ENCODE assay signal across 8 mouse cellular contexts in genomic region chr19:53329221-53329991, GRCm38 (mm10). TPM values are rescaled to one million over a fixed set of nuclear protein-coding genes. Genes with fewer than 3 reads are reported as not detected.
A peak's percentile ranks its signal among the peaks of the same experiment; 100 is the strongest.
DNase-seq lines count a peak whose midpoint lies in the region; ATAC-seq and TF ChIP-seq lines count a peak whose summit lies in the region.

No protein-coding gene starts in this region.

- H3K79me2 ChIP-seq in CH12.LX (replicated peaks; ENCODE audit: control insufficient read depth, extremely low read depth, insufficient read depth, poor library complexity, severe bottlenecking), result no peaks in the 10 kb centered on the region

- H3K27me3 ChIP-seq in CH12.LX (replicated peaks), result no peaks in the 10 kb centered on the region
- no peaks in the 10 kb centered on the region for H3K27me3 ChIP-seq in forebrain, embryonic 12.5 days
- H3K27me3 ChIP-seq in heart, postnatal 0 days (ENCODE audit: control insufficient read depth, insufficient read depth, low read length), result no peaks in the 10 kb centered on the region
- H3K27me3 ChIP-seq in liver, embryonic 16.5 days (ENCODE audit: control insufficient read depth, insufficient read depth, low read depth, low read length), result no peaks in the 10 kb centered on the region
- H3K27me3 ChIP-seq in neural tube, embryonic 12.5 days (replicated peaks), result no peaks in the 10 kb centered on the region
- H3K27me3 ChIP-seq in stomach, postnatal 0 days (ENCODE audit: control insufficient read depth, insufficient read depth, low read length), result no peaks in the 10 kb centered on the region

- TF ChIP-seq POLR2A in CH12.LX (IDR thresholded peaks at IDR 0.05; ENCODE audit: low read depth, low read length), result 0 out of 2 replicates have a peak, but pooled peaks have one; percentile 29

- H3K27ac ChIP-seq in CH12.LX (ENCODE audit: insufficient read depth, low read depth), result peak overlapping the region; percentile 25; the same call in 1 of the 2 replicates
- H3K27ac ChIP-seq in forebrain, embryonic 12.5 days, result peak overlapping the region; percentile 74
- peak overlapping the region; percentile 71 for H3K27ac ChIP-seq in heart, postnatal 0 days (ENCODE audit: low read depth)
- H3K27ac ChIP-seq in liver, embryonic 16.5 days (ENCODE audit: low read length), result peak overlapping the region; percentile 90
- no peak overlapping the region for H3K27ac ChIP-seq in neural tube, embryonic 12.5 days
- H3K27ac ChIP-seq in stomach, postnatal 0 days (replicated peaks), result peak overlapping the region; percentile 84

- peak; percentile 88 for ATAC-seq in forebrain, embryonic 12.5 days (ENCODE audit: low FRiP score)
- peak; percentile 84 for ATAC-seq in heart, postnatal 0 days (ENCODE audit: insufficient read depth, low read depth)
- ATAC-seq in liver, embryonic 16.5 days (ENCODE audit: low read depth), result peak; percentile 85
- peak; percentile 75 for ATAC-seq in neural tube, embryonic 12.5 days (ENCODE audit: low FRiP score, low read depth)
- peak; percentile 92 for ATAC-seq in stomach, postnatal 0 days (ENCODE audit: low FRiP score, low TSS enrichment)

- no peak for TF ChIP-seq EP300 in CH12.LX (IDR thresholded peaks at IDR 0.05; ENCODE audit: low read length)
- no peak for TF ChIP-seq EP300 in heart, postnatal 0 days (IDR thresholded peaks at IDR 0.05; ENCODE audit: low read depth)
- TF ChIP-seq EP300 in stomach, postnatal 0 days (optimal IDR thresholded peaks at IDR 0.05), result no peak

- dilution Hi-C loops in CH12.LX (cut with MboI; ENCODE audit: extremely low pct_ligation_motif_present, extremely low pct_unique_long_range_greater_than_20kb, low sequenced_read_pairs), result no loop called here

- in situ Hi-C loops in CH12.LX (cut with MboI; ENCODE audit: low pct_ligation_motif_present, low pct_unique_long_range_greater_than_20kb, low sequenced_read_pairs), result loop anchor here (25.0 kb wide), 1 partner anchor 317 kb away; no protein-coding TSS in a partner anchor

- no peaks in the 10 kb centered on the region for H3K9me3 ChIP-seq in CH12.LX (replicated peaks; ENCODE audit: low read length)
- H3K9me3 ChIP-seq in forebrain, embryonic 12.5 days, result no peaks in the 10 kb centered on the region
- H3K9me3 ChIP-seq in heart, postnatal 0 days (replicated peaks; ENCODE audit: control insufficient read depth, low read length), result no peaks in the 10 kb centered on the region
- no peaks in the 10 kb centered on the region for H3K9me3 ChIP-seq in liver, embryonic 16.5 days (replicated peaks; ENCODE audit: control insufficient read depth, low read length)
- no peaks in the 10 kb centered on the region for H3K9me3 ChIP-seq in neural tube, embryonic 12.5 days
- no peaks in the 10 kb centered on the region for H3K9me3 ChIP-seq in stomach, postnatal 0 days (ENCODE audit: control insufficient read depth, low read length)

- DNase-seq in CH12.LX (ENCODE audit: extremely low read depth), result peak; percentile 88
- DNase-seq in c-Kit-positive CD71-positive TER-119-negative erythroid progenitor cells, embryonic 14.5 days (ENCODE audit: low read depth), result peak; percentile 79
- DNase-seq in heart, postnatal 0 days (ENCODE audit: low spot score), result peak; percentile 90
- DNase-seq in kidney, postnatal 4 days, result peak; percentile 94 to 96
- DNase-seq in stomach, postnatal 0 days (ENCODE audit: low spot score), result peak; percentile 96

- WGBS in forebrain, embryonic 12.5 days, result under 1% methylated on average over 87 of the region's 106 CpGs
- WGBS in heart, postnatal 0 days, result 2% methylated on average over 105 of the region's 106 CpGs
- WGBS in liver, embryonic 16.5 days (ENCODE audit: insufficient replicate concordance), result 0% methylated on average over 104 of the region's 106 CpGs
- WGBS in neural tube, embryonic 12.5 days, result under 1% methylated on average over 100 of the region's 106 CpGs
- 0% methylated on average over 77 of the region's 106 CpGs for WGBS in stomach, postnatal 0 days

- peak overlapping the region; percentile 51; the same call in 1 of the 2 replicates for H3K9ac ChIP-seq in CH12.LX (ENCODE audit: insufficient read depth, low read depth)
- peak overlapping the region; percentile 81 for H3K9ac ChIP-seq in forebrain, embryonic 12.5 days
- H3K9ac ChIP-seq in heart, postnatal 0 days (replicated peaks; ENCODE audit: low read depth, low read length), result peak overlapping the region; percentile 73
- peak overlapping the region; percentile 91 for H3K9ac ChIP-seq in liver, embryonic 16.5 days (ENCODE audit: low read depth, low read length)
- H3K9ac ChIP-seq in neural tube, embryonic 12.5 days, result peak overlapping the region; percentile 72
- H3K9ac ChIP-seq in stomach, postnatal 0 days (ENCODE audit: low read length), result peak overlapping the region; percentile 78

- H3K4me3 ChIP-seq in CH12.LX (replicated peaks in 1 of 3; ENCODE audit: low read depth in 2 of 3, low read length in 2 of 3, poor library complexity in 1 of 3), result peak overlapping the region; percentile 54 to 97 (median 70)
- peak overlapping the region; percentile 75 for H3K4me3 ChIP-seq in forebrain, embryonic 12.5 days (replicated peaks)
- H3K4me3 ChIP-seq in heart, postnatal 0 days (ENCODE audit: low read depth, low read length), result peak overlapping the region; percentile 93
- H3K4me3 ChIP-seq in liver, embryonic 16.5 days (ENCODE audit: low read depth, low read length), result peak overlapping the region; percentile 95
- peak overlapping the region; percentile 74 for H3K4me3 ChIP-seq in neural tube, embryonic 12.5 days
- peak overlapping the region; percentile 83 for H3K4me3 ChIP-seq in stomach, postnatal 0 days (ENCODE audit: low read depth, low read length)

- H3K36me3 ChIP-seq in CH12.LX (replicated peaks in 1 of 2; ENCODE audit: control insufficient read depth in 1 of 2, insufficient read depth in 1 of 2, low read length in 1 of 2), result peaks cover 0 to 10% of the 10 kb centered on the region in 2 experiments
- H3K36me3 ChIP-seq in forebrain, embryonic 12.5 days (replicated peaks), result peaks cover 22% of the 10 kb centered on the region
- peaks cover 14% of the 10 kb centered on the region for H3K36me3 ChIP-seq in heart, postnatal 0 days (replicated peaks; ENCODE audit: control insufficient read depth, insufficient read depth, low read length)
- H3K36me3 ChIP-seq in liver, embryonic 16.5 days (ENCODE audit: control insufficient read depth, insufficient read depth), result peaks cover 14% of the 10 kb centered on the region; the same call in 1 of the 2 replicates
- peaks cover 18% of the 10 kb centered on the region for H3K36me3 ChIP-seq in neural tube, embryonic 12.5 days
- no peaks in the 10 kb centered on the region for H3K36me3 ChIP-seq in stomach, postnatal 0 days (ENCODE audit: control insufficient read depth, insufficient read depth, low read length)

- TF ChIP-seq RAD21 in CH12.LX (IDR thresholded peaks at IDR 0.05; ENCODE audit: low read depth, low read length), result peak; percentile 44

- H3K4me1 ChIP-seq in CH12.LX (ENCODE audit: control insufficient read depth in 1 of 2, insufficient read depth in 2 of 2), result peaks cover 16 to 38% of the 10 kb centered on the region in 2 experiments
- peaks cover 39% of the 10 kb centered on the region for H3K4me1 ChIP-seq in forebrain, embryonic 12.5 days
- peaks cover 10% of the 10 kb centered on the region; the same call in 1 of the 2 replicates for H3K4me1 ChIP-seq in heart, postnatal 0 days (ENCODE audit: control insufficient read depth, insufficient read depth)
- H3K4me1 ChIP-seq in liver, embryonic 16.5 days (ENCODE audit: control insufficient read depth, low read depth, low read length), result peaks cover 52% of the 10 kb centered on the region
- H3K4me1 ChIP-seq in neural tube, embryonic 12.5 days, result peaks cover 32% of the 10 kb centered on the region
- 0 out of 2 replicates have a peak, but pooled peaks cover 3% of the 10 kb centered on the region for H3K4me1 ChIP-seq in stomach, postnatal 0 days (replicated peaks; ENCODE audit: control insufficient read depth, insufficient read depth)

- peak overlapping the region; percentile 71 for H3K4me2 ChIP-seq in CH12.LX (ENCODE audit: insufficient read depth, low read depth, poor library complexity, severe bottlenecking)
- H3K4me2 ChIP-seq in forebrain, embryonic 12.5 days, result peak overlapping the region; percentile 99
- peak overlapping the region; percentile 100 for H3K4me2 ChIP-seq in heart, postnatal 0 days (ENCODE audit: low read depth, low read length)
- H3K4me2 ChIP-seq in liver, embryonic 16.5 days (ENCODE audit: low read depth, low read length), result peak overlapping the region; percentile 99
- H3K4me2 ChIP-seq in neural tube, embryonic 12.5 days (replicated peaks), result peak overlapping the region; percentile 100
- peak overlapping the region; percentile 97 for H3K4me2 ChIP-seq in stomach, postnatal 0 days (replicated peaks; ENCODE audit: low read depth)

- peak in 1 of 2 experiments; percentile 89; a peak in 2 of 4 replicates for TF ChIP-seq CTCF in CH12.LX (conservative IDR thresholded peaks at IDR 0.05 in 1 of 2, IDR thresholded peaks at IDR 0.05 in 1 of 2; ENCODE audit: low read depth in 2 of 2, low read length in 2 of 2)
- TF ChIP-seq CTCF in heart, postnatal 0 days (IDR thresholded peaks at IDR 0.05; ENCODE audit: low read depth), result peak; percentile 70
- peak; percentile 84 for TF ChIP-seq CTCF in stomach, postnatal 0 days (IDR thresholded peaks at IDR 0.05; ENCODE audit: low read depth)

RNA-seq across cellular contexts. Expression of gene Mxi1, which starts 19.1 kb away (rescaled TPM):
- total RNA-seq in CH12.LX (2012; rRNA removed) (8.1 and 19.9 TPM in 2 replicates), CH12.LX (2014; rRNA removed) (14.5 and 18.9 TPM in 2 replicates)
- polyA plus RNA-seq in CH12.LX (2012; ENCODE audit: insufficient read length, low read depth), result 10.6 and 10.9 TPM in 2 replicates
- polyA plus RNA-seq in forebrain, embryonic 12.5 days (2016; fragmentation: Nextera tagmentation; extraction: Ambion mirVana), result 54.8 and 62.4 TPM in 2 replicates
- total RNA-seq in heart, postnatal 0 days (2014; rRNA removed; ENCODE audit: low replicate concordance), result 32.1 and 44.3 TPM in 2 replicates
- polyA plus RNA-seq in heart, postnatal 0 days (2015; fragmentation: Nextera tagmentation; extraction: Ambion mirVana), result 31.2 and 34.8 TPM in 2 replicates
- 14.1 and 16.7 TPM in 2 replicates for polyA plus RNA-seq in liver, embryonic 16.5 days (2015; fragmentation: Nextera tagmentation; extraction: Ambion mirVana)
- 67.6 and 74.8 TPM in 2 replicates for polyA plus RNA-seq in neural tube, embryonic 12.5 days (2016; fragmentation: Nextera tagmentation; extraction: Ambion mirVana)
- 28.6 and 31.3 TPM in 2 replicates for polyA plus RNA-seq in stomach, postnatal 0 days (2015; fragmentation: Nextera tagmentation; extraction: Ambion mirVana)

RNA-seq across cellular contexts. Expression of gene Gm10197, which starts 42.2 kb away (rescaled TPM):
- total RNA-seq in CH12.LX (2012; rRNA removed), result 3.9 TPM in 1 of 2 replicates, not detected in the other
- total RNA-seq in CH12.LX (2014; rRNA removed), result not detected in 2 replicates
- 11.5 TPM in 1 of 2 replicates, not detected in the other for polyA plus RNA-seq in CH12.LX (2012; ENCODE audit: insufficient read length, low read depth)
- 1.7 TPM in 1 of 2 replicates, not detected in the other for polyA plus RNA-seq in forebrain, embryonic 12.5 days (2016; fragmentation: Nextera tagmentation; extraction: Ambion mirVana)
- not detected in 2 replicates for total RNA-seq in heart, postnatal 0 days (2014; rRNA removed; ENCODE audit: low replicate concordance)
- polyA plus RNA-seq in heart, postnatal 0 days (2015; fragmentation: Nextera tagmentation; extraction: Ambion mirVana), result not detected in 2 replicates
- not detected in 2 replicates for polyA plus RNA-seq in liver, embryonic 16.5 days (2015; fragmentation: Nextera tagmentation; extraction: Ambion mirVana)
- not detected in 2 replicates for polyA plus RNA-seq in neural tube, embryonic 12.5 days (2016; fragmentation: Nextera tagmentation; extraction: Ambion mirVana)
- polyA plus RNA-seq in stomach, postnatal 0 days (2015; fragmentation: Nextera tagmentation; extraction: Ambion mirVana), result not detected in 2 replicates
